Mouse (Mus musculus) ovary, postnatal 36 days (tissue): ENCODE measurements at regions not wholly inside any gene's neighbourhood (a gene's known extent, or its start where the extent isn't known, plus 50 kb on each side); places are given as distances from the start of the nearest gene placed in this dataset.

Experiments
- DNase-seq: peaks from one replicate; pipeline ENCODE4 v3.0.0; 2022; ENCODE audit warnings: low spot score, mixed read lengths

DNA sequence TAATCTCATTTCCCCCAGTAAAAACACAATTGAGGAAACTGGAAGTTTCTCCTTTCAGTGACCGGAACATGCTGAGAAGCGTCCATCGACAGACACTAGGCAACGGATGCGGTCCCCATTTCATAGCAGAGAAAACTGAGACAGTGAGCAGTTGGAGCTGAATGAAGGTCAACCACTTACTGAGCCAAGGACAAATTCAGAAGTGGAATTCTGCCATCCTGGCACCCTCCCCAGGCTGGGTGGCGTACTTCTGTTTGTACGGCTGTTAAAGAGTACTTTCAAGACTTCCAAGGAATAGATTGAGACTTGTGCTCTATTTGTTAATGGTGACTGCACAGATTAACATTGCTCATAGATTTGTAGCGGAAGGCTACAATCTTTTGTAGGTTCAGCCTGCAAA lies 54.2 kb upstream of the Bhlhe40 start:
- DNase-seq, result peak; percentile 71

DNA sequence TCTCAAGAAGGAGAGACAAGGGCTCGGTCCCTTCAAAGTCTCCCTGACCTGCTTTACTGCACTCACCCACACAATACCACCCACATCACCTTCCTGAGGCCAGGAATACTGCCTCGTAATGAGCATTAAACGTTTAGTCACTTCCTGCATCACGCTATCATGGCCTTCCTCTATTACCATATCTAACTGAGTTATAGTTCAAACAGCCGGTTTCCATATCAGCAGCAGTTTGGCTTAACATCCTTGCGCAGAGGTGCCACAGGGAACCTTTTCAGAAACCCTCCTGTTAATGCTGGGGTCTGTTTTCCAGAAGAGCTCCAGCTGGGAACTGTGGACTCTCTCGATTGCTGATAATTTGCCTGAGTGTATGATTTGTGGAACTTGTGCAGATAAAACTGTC lies 52.1 kb upstream of the Bhlhe40 start:
- no peak for DNase-seq
